Mouse (Mus musculus): ENCODE results near the gene Cdc34b. TPM values are rescaled to one million over a fixed set of nuclear protein-coding genes. Genes with fewer than 3 reads are reported as not detected.
"Not testable (repeated sequence)": the region's sequence is repeated elsewhere in the genome, so short reads cannot be mapped to it uniquely, and the experiment has no call there.

The Cdc34b gene
- total RNA-seq (2021), result under 1 TPM; 0.80 to 0.81 TPM
- long read RNA-seq, experiment 1, result 0 reads
- long read RNA-seq, experiment 2, result 0 reads

DNA sequence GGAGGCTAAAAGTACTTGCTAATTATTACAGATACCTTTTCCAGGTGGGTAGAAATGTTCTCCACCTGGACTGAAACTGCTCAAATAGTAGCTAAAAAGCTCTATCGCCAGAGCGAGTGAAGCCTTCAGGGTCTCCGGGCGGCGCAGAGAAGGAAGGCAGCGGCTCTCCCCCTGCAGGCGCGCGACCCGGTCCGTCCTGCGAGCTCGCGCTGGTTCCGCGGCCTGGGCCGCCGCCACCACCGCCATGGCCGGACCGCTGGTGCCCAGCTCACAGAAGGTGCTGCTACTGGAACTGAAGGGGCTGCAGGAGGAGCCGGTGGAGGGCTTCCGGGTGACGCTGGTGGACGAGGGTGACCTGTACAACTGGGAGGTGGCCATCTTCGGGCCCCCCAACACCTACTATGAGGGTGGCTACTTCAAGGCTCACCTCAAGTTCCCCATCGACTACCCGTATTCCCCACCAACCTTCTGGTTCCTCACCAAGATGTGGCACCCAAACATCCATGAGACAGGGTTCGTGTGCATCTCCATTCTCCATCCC is at the start of gene Cdc34b:
Cdc34b (plus strand) TSS at position 51 of the 541 bp plus-strand sequence.
- DNase-seq, result no peak

DNA sequence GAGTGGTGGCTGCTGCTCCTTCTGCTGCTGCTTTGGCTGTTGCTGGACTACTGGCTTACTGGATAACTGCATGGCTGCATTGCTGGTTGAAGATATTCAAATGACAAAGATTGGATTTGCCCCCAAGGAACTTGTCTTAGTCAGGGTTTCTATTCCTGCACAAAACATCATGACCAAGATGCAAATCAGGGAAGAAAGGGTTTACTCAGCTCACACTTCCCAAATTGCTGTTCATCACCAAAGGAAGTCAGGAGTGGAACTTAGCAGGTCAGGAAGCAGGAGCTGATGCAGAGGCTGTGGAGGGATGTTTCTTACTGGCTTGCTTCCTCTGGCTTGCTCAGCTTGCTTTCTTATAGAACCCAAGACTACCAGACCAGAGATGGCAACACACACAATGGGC is 49.1 kb upstream of the Cdc34b start:
- not testable (repeated sequence) for DNase-seq

DNA sequence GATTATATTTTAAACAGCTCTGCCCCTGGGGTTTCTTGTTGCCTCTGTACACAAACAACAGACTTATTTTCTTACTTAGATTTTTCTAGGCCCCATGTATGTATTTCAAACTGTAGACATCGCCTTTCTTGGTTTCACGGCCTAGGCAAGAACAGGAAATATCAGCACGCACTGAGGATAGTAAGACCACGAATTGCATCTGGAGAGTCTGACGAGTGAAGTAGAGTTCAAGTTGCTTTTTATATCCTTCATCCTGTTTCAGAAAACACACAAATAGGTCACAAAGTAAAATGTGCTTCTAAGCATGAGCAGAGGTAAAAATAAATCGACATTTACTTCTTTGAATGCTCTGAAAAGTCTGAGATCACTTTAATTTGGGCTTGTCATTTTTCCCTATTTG is 46.1 kb upstream of the Cdc34b start:
- DNase-seq, result no peak

DNA sequence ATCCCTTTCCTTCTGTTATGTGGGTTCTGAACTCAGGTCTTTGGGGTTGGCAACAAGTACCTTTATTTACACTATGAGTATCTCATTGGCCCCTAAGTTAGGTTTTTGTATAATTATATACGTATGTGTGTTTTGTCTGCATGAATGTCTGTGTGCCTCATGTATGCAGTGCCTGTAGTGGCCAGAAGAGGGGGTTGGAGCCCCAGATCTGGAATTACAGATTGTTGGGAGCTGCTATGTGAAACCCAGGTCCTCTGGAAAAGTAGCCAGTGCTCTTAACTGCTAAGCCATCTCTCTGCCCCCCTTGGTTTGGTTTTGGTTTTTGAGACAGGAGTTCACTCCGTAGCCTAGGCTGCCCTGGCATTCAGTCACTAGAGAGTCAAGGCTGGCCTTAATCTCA is 44.4 kb upstream of the Cdc34b start:
- no peak for DNase-seq

DNA sequence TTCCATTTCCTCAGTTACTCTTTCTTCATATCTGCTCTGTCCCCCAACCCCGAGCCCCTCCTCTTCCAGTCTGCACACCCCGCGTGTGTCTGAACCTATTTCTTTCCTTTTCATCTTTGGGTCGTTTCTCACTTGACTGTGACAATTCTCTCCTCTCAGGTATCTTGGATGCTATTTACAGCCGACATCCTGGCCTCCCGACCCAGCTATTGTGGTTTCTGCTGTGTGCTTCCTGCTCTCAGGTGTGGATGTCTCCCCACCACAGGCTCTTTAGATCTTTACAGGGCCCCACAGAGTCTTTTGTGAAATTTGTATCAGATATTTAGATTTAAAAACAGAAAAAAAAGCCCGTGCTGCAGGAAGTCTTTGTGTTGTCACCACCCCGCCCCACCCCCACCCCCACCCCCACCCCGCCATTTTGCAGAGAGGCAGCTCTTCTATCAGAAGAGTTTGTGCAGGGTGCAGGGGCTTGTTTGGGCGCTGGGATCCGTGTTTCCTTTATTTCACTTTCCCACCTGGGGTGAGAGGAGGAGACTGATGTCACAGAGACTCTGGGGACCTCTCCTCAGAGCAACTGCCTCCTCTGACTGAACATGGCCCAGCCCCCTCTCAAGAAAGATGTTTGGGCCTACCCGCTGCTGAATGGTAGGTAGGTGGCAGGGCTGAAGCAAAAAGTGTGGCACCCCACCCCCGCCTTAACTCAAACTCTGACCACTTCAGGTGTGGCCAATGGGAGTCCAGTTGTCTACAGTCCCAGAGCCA is 43.7 kb upstream of the Cdc34b start:
- DNase-seq, result no peak

- DNase-seq, result no peak
Measured at GRCm38 (mm10) chr11:94699399-94699798, 42.2 kb upstream of the Cdc34b start.

DNA sequence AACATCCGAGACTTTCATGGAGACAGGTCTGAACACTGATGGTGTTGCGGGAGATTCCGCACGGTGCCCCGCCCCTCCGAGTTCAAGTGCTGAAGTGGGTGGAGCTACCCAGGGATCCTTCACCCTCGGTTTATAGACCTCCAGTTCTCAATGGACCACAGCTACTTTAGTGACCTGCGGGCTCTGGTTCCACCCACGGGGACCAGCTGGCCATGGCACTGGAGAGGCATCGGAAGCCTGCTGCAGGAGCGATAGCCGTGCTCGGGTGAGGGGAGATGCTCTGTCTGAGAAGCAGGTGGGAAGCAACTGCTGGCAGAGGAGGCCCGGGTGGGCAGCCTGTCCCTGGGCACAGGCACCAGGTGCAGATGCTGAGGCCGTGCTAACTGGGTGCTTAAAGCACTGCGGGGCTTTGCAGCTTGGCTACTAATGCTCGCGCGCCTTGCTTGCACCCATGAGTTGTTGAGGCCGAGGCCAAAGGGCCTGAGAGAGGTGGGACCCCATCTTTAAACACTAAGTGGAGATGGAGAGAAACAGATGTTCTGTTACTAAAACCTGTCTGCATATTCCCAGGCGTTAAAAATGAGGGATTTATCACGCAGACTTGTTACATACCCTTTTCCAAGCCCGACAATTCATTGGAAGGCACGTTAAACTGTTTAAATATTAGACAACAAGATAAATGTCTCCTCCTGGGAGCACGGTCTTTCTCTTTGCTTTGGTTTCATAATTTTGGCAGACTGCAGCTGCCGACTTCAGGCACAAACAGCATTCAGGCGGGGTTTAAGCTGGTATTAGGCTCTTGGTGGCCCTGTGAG is 40.0 kb upstream of the Cdc34b start:
- DNase-seq, result no peak

GRCm38 (mm10) chr11:94702216-94702610 is 39.4 kb upstream of the Cdc34b start:
- no peak for DNase-seq

GRCm38 (mm10) chr11:94704020-94704419 is 37.6 kb upstream of the Cdc34b start:
- no peak for DNase-seq

DNA sequence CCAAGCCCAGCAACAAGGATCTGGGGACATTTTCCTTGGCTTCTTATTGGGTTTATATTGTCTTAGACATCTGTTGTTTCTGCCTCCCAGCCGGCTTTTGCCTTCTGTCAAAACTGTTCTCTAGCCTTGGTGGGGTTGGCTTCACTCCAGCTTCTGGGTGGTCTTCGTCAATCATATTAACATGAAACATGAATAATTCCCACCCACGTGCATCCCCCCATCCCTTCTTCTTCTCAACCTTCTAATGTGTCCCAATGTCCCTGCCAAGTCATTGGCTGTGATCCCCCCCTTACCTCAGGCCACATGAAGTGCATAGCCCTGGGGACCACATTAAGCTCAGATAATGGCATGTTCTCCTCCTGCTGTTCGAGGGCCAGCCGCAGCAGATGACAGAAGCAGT is 37.1 kb upstream of the Cdc34b start, which contains the start of gene Gm11541:
Gm11541 (minus strand) TSS at position 28 of the 400 bp plus-strand sequence.
- no peak for DNase-seq

DNA sequence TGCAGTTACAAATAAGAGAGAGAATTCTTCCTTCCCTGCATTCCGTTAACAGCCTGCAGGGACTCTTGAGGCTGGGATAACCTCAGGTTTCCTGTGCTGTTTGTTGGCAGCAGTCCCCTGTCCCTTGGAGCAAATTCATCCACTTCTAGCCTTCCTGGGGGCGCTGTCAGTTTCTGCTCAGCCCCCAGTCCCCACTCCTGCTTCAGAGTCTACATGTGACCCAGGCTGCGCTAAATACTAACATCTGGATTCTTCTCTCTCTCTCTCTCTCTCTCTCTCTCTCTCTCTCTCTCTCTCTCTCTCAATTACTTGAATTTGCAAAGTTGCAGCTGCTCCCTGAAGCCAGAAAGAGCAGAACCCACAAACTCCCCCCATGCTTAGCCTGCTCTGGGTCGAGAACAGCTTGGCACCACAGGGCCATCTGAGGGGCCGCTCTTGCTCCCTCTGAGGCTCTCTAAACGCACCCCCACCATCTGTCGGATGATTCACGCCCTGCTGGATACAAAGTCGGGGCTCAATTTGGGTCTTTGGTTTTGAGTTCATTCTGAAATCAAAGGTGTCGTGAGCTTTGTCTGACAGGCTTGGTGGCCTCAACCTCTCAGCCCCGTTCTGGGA is 28.2 kb upstream of the Cdc34b start:
- DNase-seq, result no peak

DNA sequence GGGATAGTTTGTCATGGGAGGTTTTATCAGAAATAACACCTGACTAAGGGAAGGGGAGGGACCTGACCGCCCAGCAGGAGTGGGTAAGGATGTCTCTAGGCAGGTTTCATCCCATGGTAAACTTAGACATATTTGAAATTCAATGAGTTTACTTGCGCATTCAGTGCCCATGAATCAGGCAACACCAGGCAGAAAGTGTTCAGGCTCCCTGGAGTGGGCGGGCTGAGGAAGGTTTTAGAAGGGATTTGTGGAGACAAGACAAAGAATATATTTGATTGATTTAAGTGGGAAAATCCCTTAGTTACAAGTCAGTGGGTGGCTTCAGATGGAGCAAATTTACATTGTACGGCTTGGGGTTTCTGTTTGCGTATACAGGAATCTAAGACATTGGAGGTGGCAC is 26.0 kb upstream of the Cdc34b start:
- DNase-seq, result no peak

GRCm38 (mm10) chr11:94716754-94717153 is 24.8 kb upstream of the Cdc34b start:
- peak; percentile 31 for DNase-seq

GRCm38 (mm10) chr11:94717239-94717638 is 24.3 kb upstream of the Cdc34b start:
- DNase-seq, result no peak

DNA sequence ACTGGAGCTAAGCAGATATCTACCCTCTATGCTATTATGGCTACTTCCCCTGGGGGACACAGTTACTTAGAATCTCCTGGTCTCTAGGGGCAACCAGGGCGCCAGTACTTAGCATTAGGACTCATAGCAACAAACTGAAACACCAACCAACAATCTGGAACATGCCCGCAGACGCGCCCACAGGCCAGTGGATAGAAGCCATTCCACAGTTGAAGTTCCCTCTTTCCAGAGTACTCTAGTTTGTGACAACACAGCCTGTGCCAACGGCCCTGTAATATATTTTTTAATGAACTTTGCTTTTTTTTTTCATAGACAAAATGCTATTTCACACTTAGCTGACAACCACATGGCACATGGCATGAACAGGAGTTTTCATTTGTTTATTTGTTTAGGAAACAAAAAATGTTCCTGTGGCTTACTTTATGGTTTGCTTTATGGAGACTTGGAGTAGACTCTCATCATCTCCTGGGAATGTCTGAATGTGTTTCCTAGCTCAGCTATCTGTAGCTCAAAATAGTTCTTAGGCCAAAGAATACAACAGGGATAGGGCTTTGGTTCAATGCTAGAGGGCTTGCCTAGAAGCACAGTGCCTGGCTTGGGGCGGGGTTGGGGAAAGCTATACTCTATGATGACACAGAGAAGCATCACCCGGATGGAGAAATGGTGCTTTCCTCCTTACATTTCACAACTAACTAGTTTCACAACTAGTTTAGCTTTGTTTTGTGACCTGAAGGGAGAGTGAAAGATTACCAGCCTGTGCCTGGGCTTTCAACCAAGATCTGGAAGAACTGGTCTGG is 23.3 kb upstream of the Cdc34b start:
- DNase-seq, result no peak

DNA sequence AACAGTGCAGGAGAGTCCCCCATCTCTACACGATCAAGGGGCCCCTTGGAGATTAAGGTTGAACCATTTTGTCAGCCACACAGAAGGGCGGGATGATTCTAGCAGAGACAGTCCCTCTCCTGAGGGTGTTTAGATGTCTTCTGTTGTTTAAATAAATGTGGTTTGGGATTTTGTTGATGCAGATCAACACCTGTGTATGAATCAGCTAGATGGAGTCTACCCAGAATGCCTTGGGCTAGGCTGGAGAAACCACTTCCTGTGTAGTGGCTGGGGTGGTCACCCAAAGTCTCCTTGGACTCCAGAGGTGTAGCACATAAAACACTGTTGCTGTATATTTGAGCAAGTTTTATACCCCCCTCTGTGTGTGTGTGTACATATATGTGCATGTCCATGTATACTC is 22.4 kb upstream of the Cdc34b start:
- DNase-seq, result no peak

DNA sequence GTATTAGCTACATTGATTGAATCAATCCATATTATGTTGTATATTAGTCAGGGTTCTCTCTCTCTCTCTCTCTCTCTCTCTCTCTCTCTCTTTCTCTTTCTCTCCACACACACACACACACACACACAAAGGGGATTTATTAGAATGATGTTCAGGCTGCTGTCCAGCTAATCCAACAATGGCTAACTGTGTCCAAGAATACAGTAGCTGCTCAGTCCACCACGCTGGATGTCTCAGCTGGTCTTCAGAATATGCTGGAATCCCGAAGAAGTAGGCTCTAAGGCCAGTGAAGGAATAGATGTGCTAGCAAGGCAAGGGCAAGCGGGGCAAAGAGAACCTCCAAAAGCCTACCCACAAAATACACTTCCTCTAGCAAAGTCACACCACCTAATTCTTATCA is 14.3 kb upstream of the Cdc34b start:
- DNase-seq, result no peak

- no peak for DNase-seq
Measured at GRCm38 (mm10) chr11:94728545-94728944, 13.0 kb upstream of the Cdc34b start.

- DNase-seq, result no peak
Measured at GRCm38 (mm10) chr11:94729565-94729964, 12.0 kb upstream of the Cdc34b start.

- peak; percentile 72 for DNase-seq
Measured at GRCm38 (mm10) chr11:94730261-94730660, 11.3 kb upstream of the Cdc34b start.

DNA sequence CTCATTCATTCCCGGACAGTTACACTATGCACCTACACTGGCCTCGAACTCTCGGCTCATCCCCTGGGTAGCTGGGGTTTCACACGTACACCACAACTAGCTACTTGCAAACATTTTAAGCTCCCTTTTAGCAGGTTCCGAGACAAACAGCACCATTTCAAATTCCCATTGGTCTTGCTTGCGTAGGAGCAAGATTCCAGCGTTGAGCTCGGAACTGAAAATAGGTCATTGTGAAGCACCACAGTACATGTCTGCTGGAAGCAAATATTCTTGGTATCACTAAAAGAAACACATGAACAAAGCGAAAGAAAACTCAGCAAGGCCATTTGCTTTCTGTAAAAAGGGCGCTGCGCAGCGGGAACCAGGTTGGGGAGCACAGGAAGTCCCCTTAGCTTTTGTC is 10.4 kb upstream of the Cdc34b start:
- DNase-seq, result no peak

DNA sequence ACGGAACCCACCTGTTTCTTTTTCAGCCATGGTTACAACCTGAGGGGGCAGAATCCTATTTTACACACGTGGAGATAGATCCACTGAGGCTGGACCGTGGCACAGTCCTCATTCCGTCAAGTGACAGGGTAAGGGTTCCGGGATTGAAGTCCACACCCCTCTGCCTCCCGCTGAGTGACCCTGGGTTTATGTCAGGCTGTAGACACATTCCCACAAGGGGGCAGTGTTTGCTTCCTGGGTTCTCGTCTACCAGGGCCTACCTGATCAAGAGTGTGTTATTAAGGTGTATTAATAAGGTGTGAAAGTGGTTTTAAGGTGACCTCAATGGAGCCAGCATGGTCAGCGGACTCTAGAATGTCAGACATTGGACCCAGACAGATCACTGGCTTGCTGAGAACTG is 8.8 kb upstream of the Cdc34b start:
- DNase-seq, result no peak
